Mouse (Mus musculus): Measurements from ENCODE around the gene Clps. TPM values are rescaled to one million over a fixed set of nuclear protein-coding genes. Genes with fewer than 3 reads are reported as not detected.
"Not testable (repeated sequence)": the region's sequence is repeated elsewhere in the genome, so short reads cannot be mapped to it uniquely, and the experiment has no call there.

Gene Clps
- polyA plus RNA-seq, 1 experiment from 2014 or later: 0.25 TPM

DNA sequence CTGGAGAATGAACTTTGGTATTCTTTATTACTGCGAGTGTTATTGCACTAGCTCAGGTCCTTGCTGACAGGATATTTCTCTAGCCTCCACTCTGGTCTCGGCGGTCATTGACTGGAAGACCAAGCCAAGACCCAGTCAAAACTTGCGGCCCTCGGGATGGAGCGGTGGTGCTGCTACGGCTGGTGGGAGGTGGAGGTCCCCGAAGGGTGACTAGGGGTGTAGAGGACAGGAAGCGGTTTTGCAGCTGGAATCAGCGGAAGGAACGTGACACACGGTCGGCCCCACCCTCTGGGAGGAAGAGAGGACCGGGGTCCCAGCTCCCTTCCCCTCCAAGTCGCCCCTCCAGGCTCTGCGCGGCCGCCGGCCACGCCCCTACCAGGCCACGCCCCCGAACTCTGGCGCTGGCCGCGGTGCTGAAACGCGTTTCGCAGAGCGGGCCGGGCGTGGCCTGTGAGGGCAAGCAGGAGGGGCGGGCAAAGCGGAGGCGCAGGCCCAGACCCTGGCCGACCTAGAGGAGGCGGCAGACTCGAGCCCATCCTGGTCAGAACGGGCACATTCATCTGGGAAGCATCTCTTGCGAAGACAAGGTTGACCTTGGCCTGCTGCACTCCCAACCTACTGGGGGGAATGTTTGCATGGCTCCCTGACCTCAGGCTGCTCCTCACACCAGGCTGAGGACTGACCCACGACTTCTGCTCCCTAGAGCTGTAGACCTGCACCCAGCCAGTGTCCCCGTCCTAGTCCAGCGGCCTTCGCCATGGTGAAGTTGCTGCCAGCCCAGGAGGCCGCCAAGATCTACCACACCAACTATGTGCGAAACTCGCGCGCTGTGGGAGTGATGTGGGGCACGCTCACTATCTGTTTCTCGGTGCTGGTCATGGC, 14.9 kb upstream of the Clps start, which contains the start of gene Lhfpl5:
Gene Lhfpl5, plus strand, starts transcription at position 398 of the 882 bp plus-strand sequence.
- WGBS: 13% methylated on average over 50 of the region's 50 CpGs

DNA sequence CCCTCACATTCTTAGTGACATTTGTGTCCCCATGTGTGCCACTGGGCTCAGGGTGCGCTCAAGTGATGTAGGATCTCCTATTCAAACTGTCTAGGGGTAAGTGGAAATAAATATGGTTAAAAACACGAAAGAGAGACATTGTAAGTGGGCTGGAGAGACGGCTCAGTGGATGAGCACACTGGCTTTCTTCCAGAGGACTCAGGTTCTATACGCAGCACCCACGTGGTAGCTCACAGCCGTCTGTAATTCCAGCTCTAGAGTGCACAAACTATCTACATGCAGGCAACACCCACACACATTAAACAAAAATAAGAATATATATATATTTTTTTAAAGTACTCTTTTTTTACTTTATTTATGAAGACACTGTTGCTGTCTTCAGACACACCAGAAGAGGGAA, 12.4 kb upstream of the Clps start:
- 74% methylated on average over 6 of the region's 6 CpGs for WGBS
- Histone ChIP-seq H3K27ac (replicated peaks) (no peak overlapping the region), H3K4me2 (no peak overlapping the region), H3K9me3 (no peaks in the 10 kb centered on the region), H3K27me3 (replicated peaks) (peaks cover 17% of the 10 kb centered on the region), H3K36me3 (no peaks in the 10 kb centered on the region), H3K4me3 (no peak overlapping the region), H3K9ac (no peak overlapping the region), H3K4me1 (peaks cover 8% of the 10 kb centered on the region)
- ATAC-seq (ENCODE audit: extremely low read depth, insufficient number of reproducible peaks, low FRiP score, low TSS enrichment): no peak

More for the DNA sequence above, 14.9 kb upstream of the Clps start, which contains the start of gene Lhfpl5:
- Histone ChIP-seq H3K4me3 (peak within 1 kb of the TSS; percentile 39), H3K4me1 (peaks cover 8% of the 10 kb centered on the region), H3K9me3 (no peaks in the 10 kb centered on the region), H3K9ac (no peak within 1 kb of the TSS), H3K4me2 (peak within 1 kb of the TSS; percentile 67), H3K36me3 (no peaks in the 10 kb centered on the region), H3K27ac (replicated peaks) (no peak within 1 kb of the TSS), H3K27me3 (replicated peaks) (peaks cover 17% of the 10 kb centered on the region)
- no peak for ATAC-seq (ENCODE audit: extremely low read depth, insufficient number of reproducible peaks, low FRiP score, low TSS enrichment)

DNA sequence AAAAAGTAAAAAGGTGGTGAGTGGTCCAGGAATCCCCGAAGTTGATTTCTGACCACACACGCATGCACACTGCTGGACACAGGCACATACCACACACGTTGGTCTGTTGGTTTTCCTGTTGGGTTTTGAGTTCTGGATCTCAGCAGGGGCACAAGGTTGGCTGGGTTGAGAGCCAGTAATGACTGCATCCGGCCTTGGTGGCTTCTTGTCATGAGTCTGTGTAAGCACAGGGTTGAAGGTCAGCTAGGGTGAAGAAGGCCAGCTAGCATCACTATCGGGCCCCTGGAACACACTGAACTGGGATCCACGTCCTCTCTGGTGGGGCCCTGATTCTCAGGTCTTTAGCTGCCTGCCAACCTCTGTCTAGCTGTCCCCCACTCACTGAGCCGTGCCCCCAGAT, 12.0 kb upstream of the Clps start:
- H3K4me1 ChIP-seq: peaks cover 8% of the 10 kb centered on the region
- H3K36me3 ChIP-seq: no peaks in the 10 kb centered on the region
- H3K27ac ChIP-seq (replicated peaks): no peak overlapping the region
- no peaks in the 10 kb centered on the region for H3K9me3 ChIP-seq
- H3K4me2 ChIP-seq: no peak overlapping the region
- H3K9ac ChIP-seq: no peak overlapping the region
- 78% methylated on average over 7 of the region's 7 CpGs for WGBS
- no peak overlapping the region for H3K4me3 ChIP-seq
- ATAC-seq (ENCODE audit: extremely low read depth, insufficient number of reproducible peaks, low FRiP score, low TSS enrichment): no peak
- peaks cover 17% of the 10 kb centered on the region for H3K27me3 ChIP-seq (replicated peaks)

DNA sequence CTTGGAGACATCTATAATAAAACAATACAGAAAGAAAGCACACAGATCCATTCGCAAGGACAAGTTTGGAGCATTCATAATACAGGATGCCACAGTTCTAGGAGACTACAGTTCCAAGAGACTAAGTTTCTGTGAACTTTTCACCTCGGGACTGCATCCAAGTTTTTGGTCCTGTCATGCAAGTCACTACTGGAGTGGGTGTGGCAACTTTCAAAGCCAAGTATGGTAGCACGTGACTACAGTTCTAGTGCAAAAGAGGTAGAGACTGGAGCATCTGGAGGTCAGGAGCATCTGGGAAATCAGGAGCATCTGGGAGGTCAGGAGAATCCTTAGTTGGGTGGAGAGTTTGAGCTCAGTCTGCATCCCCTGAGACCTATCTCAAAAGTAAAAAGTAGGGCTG, 11.3 kb upstream of the Clps start:
- H3K36me3 ChIP-seq: no peaks in the 10 kb centered on the region
- peaks cover 8% of the 10 kb centered on the region for H3K4me1 ChIP-seq
- no peaks in the 10 kb centered on the region for H3K9me3 ChIP-seq
- H3K27ac ChIP-seq (replicated peaks): no peak overlapping the region
- peaks cover 17% of the 10 kb centered on the region for H3K27me3 ChIP-seq (replicated peaks)
- H3K4me3 ChIP-seq: no peak overlapping the region
- WGBS: 70% methylated on average over 3 of the region's 3 CpGs
- ATAC-seq (ENCODE audit: extremely low read depth, insufficient number of reproducible peaks, low FRiP score, low TSS enrichment): no peak
- no peak overlapping the region for H3K4me2 ChIP-seq
- no peak overlapping the region for H3K9ac ChIP-seq

DNA sequence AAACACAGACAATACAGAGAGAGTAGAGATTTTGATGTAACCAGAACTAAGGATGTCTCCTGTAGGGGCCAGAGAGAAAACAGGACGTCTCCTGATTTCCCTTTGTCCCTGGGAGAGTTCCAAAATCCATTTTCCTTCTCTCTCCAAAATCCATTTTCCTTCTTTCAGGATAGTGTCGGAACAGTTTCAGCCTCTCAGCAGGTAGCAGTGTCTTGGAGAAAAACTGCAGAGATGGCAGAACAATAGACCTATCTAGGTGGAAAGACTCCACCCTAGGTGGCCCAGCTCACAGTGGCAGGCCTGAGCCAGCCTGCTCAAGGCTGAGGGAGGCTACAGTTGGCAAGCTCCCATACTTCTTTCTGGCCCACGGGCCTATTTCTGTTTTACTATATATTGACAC, 7.0 kb upstream of the Clps start:
- H3K36me3 ChIP-seq: no peaks in the 10 kb centered on the region
- WGBS: 40% methylated on average over 3 of the region's 3 CpGs
- no peaks in the 10 kb centered on the region for H3K27me3 ChIP-seq (replicated peaks)
- no peak overlapping the region for H3K4me2 ChIP-seq
- no peak overlapping the region for H3K4me3 ChIP-seq
- H3K4me1 ChIP-seq: no peaks in the 10 kb centered on the region
- no peak overlapping the region for H3K9ac ChIP-seq
- ATAC-seq (ENCODE audit: extremely low read depth, insufficient number of reproducible peaks, low FRiP score, low TSS enrichment): no peak
- H3K9me3 ChIP-seq: no peaks in the 10 kb centered on the region
- H3K27ac ChIP-seq (replicated peaks): no peak overlapping the region

DNA sequence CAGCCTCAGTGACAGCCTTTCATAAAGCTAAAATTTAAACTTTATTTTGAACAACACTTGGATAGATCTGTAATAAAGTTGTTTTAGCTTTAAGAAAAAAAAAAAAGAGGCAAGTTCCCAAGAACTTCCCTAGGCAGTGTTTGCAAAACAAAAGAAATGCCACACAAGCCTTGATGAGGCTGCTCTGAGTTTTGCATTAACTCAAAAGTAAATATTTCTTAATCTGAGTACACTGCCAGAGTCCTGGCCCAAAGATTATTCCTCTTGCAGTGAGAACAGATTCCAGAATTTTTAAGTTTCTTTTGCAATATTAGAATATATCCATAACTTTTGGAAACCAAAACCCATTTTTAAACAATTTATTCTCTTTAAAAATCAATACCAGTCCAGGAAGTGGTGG, 4.6 kb upstream of the Clps start:
- no peak overlapping the region for H3K4me2 ChIP-seq
- H3K36me3 ChIP-seq: no peaks in the 10 kb centered on the region
- H3K27me3 ChIP-seq (replicated peaks): no peaks in the 10 kb centered on the region
- H3K27ac ChIP-seq (replicated peaks): no peak overlapping the region
- no peaks in the 10 kb centered on the region for H3K4me1 ChIP-seq
- no peak for ATAC-seq (ENCODE audit: extremely low read depth, insufficient number of reproducible peaks, low FRiP score, low TSS enrichment)
- H3K4me3 ChIP-seq: no peak overlapping the region
- H3K9ac ChIP-seq: no peak overlapping the region
- no peaks in the 10 kb centered on the region for H3K9me3 ChIP-seq

DNA sequence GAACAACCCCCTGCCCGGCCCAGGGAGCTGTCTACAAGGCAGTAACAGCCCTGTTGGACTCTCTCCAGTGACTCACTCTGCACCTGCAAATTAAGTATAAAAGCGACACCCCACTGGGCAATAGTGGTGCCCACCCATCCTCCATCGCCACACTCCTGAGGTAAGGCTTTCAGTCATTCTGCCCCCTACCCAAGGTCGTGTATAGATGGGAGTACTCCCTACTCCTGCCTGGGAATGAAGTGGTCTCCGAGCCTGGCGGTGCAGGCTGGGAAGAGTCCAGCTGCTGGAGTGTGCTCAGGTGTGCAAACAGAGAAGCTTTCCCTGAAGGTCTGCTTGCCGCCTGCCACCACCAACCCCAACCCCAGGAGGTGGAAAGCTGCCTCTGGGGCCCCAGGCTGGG, 1.0 kb upstream of the Clps start:
- no peak overlapping the region for H3K4me2 ChIP-seq

DNA sequence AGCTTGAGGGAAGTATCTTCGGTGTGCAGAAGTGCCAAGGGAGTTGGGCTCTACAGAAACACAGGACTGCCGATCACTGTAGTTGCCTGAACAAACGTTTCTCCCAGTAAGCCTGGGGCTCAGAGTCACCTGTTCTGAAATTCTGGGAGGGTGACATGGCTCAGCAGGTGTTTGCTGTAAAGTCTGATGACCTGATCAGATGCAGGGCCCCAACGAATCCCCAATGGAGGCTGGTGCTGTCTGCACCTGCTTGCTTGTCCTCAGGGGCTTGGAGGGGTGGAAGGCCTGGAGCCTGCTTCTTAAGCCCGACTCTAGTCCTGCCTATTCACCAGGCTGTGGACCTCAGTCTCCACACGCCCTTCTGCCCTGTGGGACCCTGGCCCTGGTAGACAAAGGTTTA, 2.8 kb downstream of the Clps start:
- ATAC-seq (ENCODE audit: extremely low read depth, insufficient number of reproducible peaks, low FRiP score, low TSS enrichment): no peak
- H3K36me3 ChIP-seq: no peaks in the 10 kb centered on the region

More for the DNA sequence above, 1.0 kb upstream of the Clps start:
- Histone ChIP-seq H3K4me3 (no peak overlapping the region), H3K36me3 (no peaks in the 10 kb centered on the region), H3K4me1 (peaks cover 4% of the 10 kb centered on the region), H3K27me3 (replicated peaks) (no peaks in the 10 kb centered on the region), H3K9me3 (no peaks in the 10 kb centered on the region), H3K9ac (no peak overlapping the region), H3K27ac (replicated peaks) (no peak overlapping the region)
- ATAC-seq (ENCODE audit: extremely low read depth, insufficient number of reproducible peaks, low FRiP score, low TSS enrichment): no peak
- 60% methylated on average over 7 of the region's 7 CpGs for WGBS

DNA sequence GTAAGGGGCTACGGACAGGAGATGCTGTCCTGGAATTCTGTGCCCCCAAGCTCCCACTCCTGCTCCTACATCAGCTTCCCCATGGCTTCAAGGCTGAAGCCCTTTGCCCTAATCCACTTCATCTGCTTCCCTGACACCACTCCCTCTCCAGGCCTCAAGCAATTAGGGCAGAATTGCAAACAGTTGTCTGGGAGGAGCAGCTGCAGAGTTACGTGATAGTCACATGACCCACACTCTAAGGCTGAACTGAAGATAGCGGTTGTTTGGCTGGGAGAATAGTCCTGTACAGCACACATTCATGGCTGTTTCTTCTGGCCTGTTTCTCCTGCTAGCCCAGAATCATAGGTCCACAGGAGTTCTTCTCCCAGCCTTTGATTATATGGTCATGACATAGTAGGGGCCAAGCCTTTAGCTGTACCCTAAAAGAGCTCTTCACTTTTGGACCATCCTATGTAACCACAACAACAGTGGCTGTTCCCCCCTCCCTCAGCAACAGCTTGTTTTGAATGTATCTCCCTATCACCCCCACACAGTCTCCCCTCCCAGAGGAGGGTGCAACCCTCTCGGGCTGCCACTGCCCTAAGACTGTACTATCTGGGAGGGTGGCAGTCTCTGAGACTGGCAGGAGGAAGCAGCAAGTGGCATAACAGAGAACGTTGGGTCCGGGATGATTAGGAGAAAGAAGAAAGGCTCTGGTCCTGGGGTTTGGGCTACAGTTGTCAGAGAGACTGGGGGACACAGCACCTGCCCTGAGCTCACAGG, 3.8 kb downstream of the Clps start:
- no peaks in the 10 kb centered on the region for H3K36me3 ChIP-seq
- no peak overlapping the region for H3K4me3 ChIP-seq
- no peak overlapping the region for H3K27ac ChIP-seq (replicated peaks)
- H3K4me1 ChIP-seq: peaks cover 7% of the 10 kb centered on the region
- H3K9ac ChIP-seq: no peak overlapping the region
- H3K27me3 ChIP-seq (replicated peaks): no peaks in the 10 kb centered on the region
- no peaks in the 10 kb centered on the region for H3K9me3 ChIP-seq
- 44% methylated on average over 6 of the region's 6 CpGs for WGBS
- no peak for ATAC-seq (ENCODE audit: extremely low read depth, insufficient number of reproducible peaks, low FRiP score, low TSS enrichment)
- H3K4me2 ChIP-seq: no peak overlapping the region

More for the DNA sequence above, 2.8 kb downstream of the Clps start:
- Histone ChIP-seq H3K27ac (replicated peaks) (no peak overlapping the region), H3K9ac (no peak overlapping the region), H3K27me3 (replicated peaks) (no peaks in the 10 kb centered on the region), H3K9me3 (no peaks in the 10 kb centered on the region), H3K4me2 (no peak overlapping the region), H3K4me3 (no peak overlapping the region), H3K4me1 (peaks cover 7% of the 10 kb centered on the region)
- 69% methylated on average over 6 of the region's 6 CpGs for WGBS

DNA sequence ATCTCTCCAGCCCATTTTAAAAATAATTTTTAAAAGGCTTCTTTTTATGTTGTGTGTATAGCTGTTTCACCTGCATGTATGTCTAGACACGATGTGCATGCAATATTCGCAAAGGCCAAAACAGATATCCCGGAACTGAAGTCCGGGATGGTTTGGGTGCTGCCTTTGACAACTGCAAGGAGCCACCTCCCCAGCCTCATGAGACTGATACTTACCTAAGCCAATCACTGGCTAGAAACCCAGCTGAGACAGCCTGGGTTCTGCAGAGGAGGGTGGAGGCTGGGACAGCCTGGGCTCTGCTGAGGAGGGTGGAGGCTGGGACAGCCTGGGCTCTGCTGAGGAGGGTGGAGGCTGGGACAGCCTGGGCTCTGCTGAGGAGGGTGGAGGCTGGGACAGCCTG, 6.5 kb downstream of the Clps start:
- peaks cover 16% of the 10 kb centered on the region; the same call in 1 of the 2 replicates for H3K27me3 ChIP-seq (replicated peaks)
- H3K9ac ChIP-seq; H3K4me1 ChIP-seq; H3K9me3 ChIP-seq; H3K4me2 ChIP-seq; H3K27ac ChIP-seq (replicated peaks); H3K36me3 ChIP-seq; ATAC-seq (ENCODE audit: extremely low read depth, insufficient number of reproducible peaks, low FRiP score, low TSS enrichment); H3K4me3 ChIP-seq: not testable (repeated sequence)
- 90% methylated on average over 4 of the region's 4 CpGs for WGBS

DNA sequence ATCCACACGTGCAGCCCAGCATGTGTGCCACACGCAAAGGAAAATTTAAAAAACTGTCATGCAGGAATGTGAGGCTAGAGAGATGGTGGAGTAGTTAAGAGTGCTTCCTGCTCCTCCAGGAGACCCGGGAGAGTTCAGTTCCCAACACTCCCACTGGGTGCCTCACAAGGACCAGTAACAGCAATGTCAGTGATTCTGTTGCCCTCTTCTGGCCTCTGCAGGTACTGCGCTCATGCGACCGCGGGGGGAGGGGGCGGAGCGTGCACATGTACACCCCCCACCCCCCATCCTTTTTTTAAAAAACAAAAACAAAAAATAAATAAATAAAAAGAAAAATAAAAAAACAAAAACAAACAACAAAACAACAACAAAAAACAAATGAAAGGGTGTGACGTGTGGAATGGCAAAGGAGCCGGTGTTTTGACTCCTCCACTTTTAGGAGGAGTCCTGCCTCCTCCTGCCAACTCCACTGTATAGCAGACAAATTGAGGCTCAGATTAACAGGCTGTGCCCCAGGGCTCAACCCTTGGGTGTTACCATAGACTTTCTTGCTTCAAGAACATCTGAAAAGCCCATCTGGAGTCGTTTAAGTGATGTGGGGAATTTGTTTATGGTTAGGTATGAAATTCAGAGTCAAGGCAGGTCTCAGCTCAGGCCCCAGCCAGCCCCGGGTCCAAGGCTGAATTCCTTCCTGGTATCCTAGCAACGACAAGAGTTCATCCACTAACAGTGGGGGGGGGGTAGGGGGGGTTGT, 7.3 kb downstream of the Clps start:
- no peaks in the 10 kb centered on the region for H3K36me3 ChIP-seq
- peaks cover 7% of the 10 kb centered on the region for H3K4me1 ChIP-seq
- no peak overlapping the region for H3K4me3 ChIP-seq
- H3K9me3 ChIP-seq: no peaks in the 10 kb centered on the region
- WGBS: 9% methylated on average over 14 of the region's 14 CpGs
- H3K4me2 ChIP-seq: no peak overlapping the region
- no peak overlapping the region for H3K27ac ChIP-seq (replicated peaks)
- peaks cover 22% of the 10 kb centered on the region; the same call in 1 of the 2 replicates for H3K27me3 ChIP-seq (replicated peaks)
- no peak for ATAC-seq (ENCODE audit: extremely low read depth, insufficient number of reproducible peaks, low FRiP score, low TSS enrichment)
- no peak overlapping the region for H3K9ac ChIP-seq

Measured in heart, embryonic 13.5 days (tissue).